Mouse (Mus musculus) cerebral cortex, adult 2 months (tissue): ENCODE results near the gene Kcnf1.

Experiments used
- WGBS: fragments of 180-500 bp; shearing (Covaris S2); methylation state at CpG from one replicate; pipeline ENCODE4 v1.1.7; 2018; 5-methylcytosine and 5-hydroxymethylcytosine counted together

Gene Kcnf1

GRCm38 (mm10) chr12:17176757-17177092 is at the start of gene Kcnf1:
TSS of gene Kcnf1 (minus strand) at chr12:17176888.
- 23% methylated on average over 4 of the region's 4 CpGs for WGBS

GRCm38 (mm10) chr12:17225012-17225411 is 48.3 kb upstream of the Kcnf1 start:
- 60% methylated on average over 5 of the region's 5 CpGs for WGBS

- 81% methylated on average over 3 of the region's 3 CpGs for WGBS
These were observed 46.4 kb upstream of the Kcnf1 start for GRCm38 (mm10) chr12:17223050-17223449.

GRCm38 (mm10) chr12:17221891-17222428 is 45.3 kb upstream of the Kcnf1 start:
- WGBS = 63% methylated on average over 5 of the region's 5 CpGs

- 58% methylated on average over 5 of the region's 5 CpGs for WGBS
These were observed 43.9 kb upstream of the Kcnf1 start for GRCm38 (mm10) chr12:17220631-17221030.

- WGBS = 67% methylated on average over 4 of the region's 4 CpGs
These were observed 42.4 kb upstream of the Kcnf1 start for GRCm38 (mm10) chr12:17219107-17219506.

- WGBS = 41% methylated on average over 8 of the region's 8 CpGs
These were observed 41.7 kb upstream of the Kcnf1 start for GRCm38 (mm10) chr12:17218390-17218789.

GRCm38 (mm10) chr12:17215751-17216150 is 39.1 kb upstream of the Kcnf1 start:
- WGBS = 92% methylated on average over 7 of the region's 7 CpGs

GRCm38 (mm10) chr12:17202492-17203322 is 26.0 kb upstream of the Kcnf1 start:
- 60% methylated on average over 13 of the region's 13 CpGs for WGBS

- 94% methylated on average over 5 of the region's 5 CpGs for WGBS
These were observed 21.9 kb upstream of the Kcnf1 start for GRCm38 (mm10) chr12:17198621-17199020.

GRCm38 (mm10) chr12:17194140-17194539 is 17.5 kb upstream of the Kcnf1 start:
- 82% methylated on average over 6 of the region's 6 CpGs for WGBS

GRCm38 (mm10) chr12:17193311-17193710 is 16.6 kb upstream of the Kcnf1 start:
- 77% methylated on average over 1 of the region's 1 CpGs for WGBS

GRCm38 (mm10) chr12:17192887-17193286 is 16.2 kb upstream of the Kcnf1 start:
- 84% methylated on average over 2 of the region's 2 CpGs for WGBS

GRCm38 (mm10) chr12:17184303-17184775 is 7.7 kb upstream of the Kcnf1 start:
- WGBS = 18% methylated on average over 7 of the region's 7 CpGs

GRCm38 (mm10) chr12:17183788-17184187 is 7.1 kb upstream of the Kcnf1 start:
- 44% methylated on average over 10 of the region's 10 CpGs for WGBS

GRCm38 (mm10) chr12:17176041-17176756 is 489 bp downstream of the Kcnf1 start:
- 1% methylated on average over 54 of the region's 54 CpGs for WGBS

GRCm38 (mm10) chr12:17175531-17175951 is 1.1 kb downstream of the Kcnf1 start:
- 12% methylated on average over 25 of the region's 25 CpGs for WGBS

- WGBS = 49% methylated on average over 20 of the region's 20 CpGs
These were observed 1.6 kb downstream of the Kcnf1 start for GRCm38 (mm10) chr12:17175124-17175523.

- WGBS = 50% methylated on average over 10 of the region's 10 CpGs
These were observed 2.4 kb downstream of the Kcnf1 start for GRCm38 (mm10) chr12:17174134-17174893.

GRCm38 (mm10) chr12:17170406-17170805 is 6.3 kb downstream of the Kcnf1 start:
- 56% methylated on average over 10 of the region's 10 CpGs for WGBS

GRCm38 (mm10) chr12:17166116-17166515 is 10.6 kb downstream of the Kcnf1 start:
- WGBS = 88% methylated on average over 2 of the region's 2 CpGs

- WGBS = 68% methylated on average over 3 of the region's 3 CpGs
These were observed 12.7 kb downstream of the Kcnf1 start for GRCm38 (mm10) chr12:17163996-17164395.
